Mouse (Mus musculus) kidney, postnatal 0 days (tissue): ENCODE results near the gene Cnot1. TPM values are rescaled to one million over a fixed set of nuclear protein-coding genes. Genes with fewer than 3 reads are reported as not detected.

Experiments
- ATAC-seq: fragments of 200-750 bp; cut with Nextera tagmentation; replicated peaks from 2 replicates; pipeline ENCODE4 v1.8.0; 2017; ENCODE audit warnings: low read depth, moderate number of reproducible peaks, moderate TSS enrichment, moderate library complexity; ENCODE audit not compliant: low FRiP score
- DNase-seq: peaks from one replicate; pipeline ENCODE4 v3.0.0-alpha.2; 2016; ENCODE audit warnings: low spot score
- H3K27ac ChIP-seq: fragments of 300-500 bp; sonication (generic); 2 replicates; pipeline ENCODE4 v1.5.1; 2014; ENCODE audit warnings: mild to moderate bottlenecking
- H3K27me3 ChIP-seq: fragments of 300-500 bp; sonication (generic); 2 replicates; pipeline ENCODE4 v1.6.1; 2014; ENCODE audit warnings: low read length, mixed read lengths; ENCODE audit not compliant: insufficient read depth
- H3K36me3 ChIP-seq: fragments of 300-500 bp; sonication (generic); 2 replicates; pipeline ENCODE4 v1.6.1; 2014; ENCODE audit warnings: low read length, mixed read lengths; ENCODE audit not compliant: insufficient read depth
- H3K4me1 ChIP-seq: fragments of 300-500 bp; sonication (generic); replicated peaks from 2 replicates; pipeline ENCODE4 v1.6.1; 2014; ENCODE audit warnings: antibody characterized with exemption, low read length, mixed read lengths; ENCODE audit not compliant: insufficient read depth
- H3K4me2 ChIP-seq: fragments of 300-500 bp; sonication (generic); 2 replicates; pipeline ENCODE4 v1.6.1; 2014; ENCODE audit warnings: mild to moderate bottlenecking, low read length, moderate library complexity, mixed read lengths
- H3K4me3 ChIP-seq: fragments of 300-500 bp; sonication (generic); replicated peaks from 2 replicates; pipeline ENCODE4 v1.5.1; 2014; ENCODE audit warnings: low read depth, low read length
- H3K9ac ChIP-seq: fragments of 300-500 bp; sonication (generic); 2 replicates; pipeline ENCODE4 v1.6.1; 2014; ENCODE audit warnings: low read depth, low read length
- H3K9me3 ChIP-seq: fragments of 300-500 bp; sonication (generic); replicated peaks from 2 replicates; pipeline ENCODE4 v1.6.1; 2016; ENCODE audit warnings: low read length, inconsistent platforms, mixed read lengths
- CTCF ChIP-seq: IDR thresholded peaks from 2 replicates; pipeline ENCODE4 v1.5.1; 2016; ENCODE audit warnings: antibody characterized with exemption, low read depth, mild to moderate bottlenecking, moderate library complexity
- WGBS: fragments of 180-500 bp; shearing (Covaris S2); extraction: QIAGEN DNeasy Blood & Tissue Kit; methylation state at CpG from one replicate; pipeline ENCODE4 v1.1.7; 2014; 5-methylcytosine and 5-hydroxymethylcytosine counted together
- polyA plus RNA-seq: library from polyadenylated mRNA; unstranded; fragments of >200 nt; fragmentation: Nextera tagmentation; extraction: Ambion mirVana; gene quantifications from 2 replicates; pipeline ENCODE4 v1.2.1, GENCODE M21; 2015

Gene Cnot1
- polyA plus RNA-seq, 1 experiment from 2014 or later = 28.7 TPM

- peak overlapping the region; percentile 89 for H3K4me2 ChIP-seq
- H3K4me3 ChIP-seq = peak overlapping the region; percentile 100
- H3K9me3 ChIP-seq = no peaks in the 10 kb centered on the region
- ATAC-seq (peak; percentile 93), DNase-seq (peak; percentile 100)
- peak overlapping the region; percentile 55; the same call in 1 of the 2 replicates for H3K9ac ChIP-seq
- peak overlapping the region; percentile 95 for H3K27ac ChIP-seq
- H3K27me3 ChIP-seq = no peaks in the 10 kb centered on the region
- peaks cover 14% of the 10 kb centered on the region for H3K4me1 ChIP-seq
- no peaks in the 10 kb centered on the region for H3K36me3 ChIP-seq
- WGBS = under 1% methylated on average over 20 of the region's 20 CpGs
- no peak for TF ChIP-seq CTCF
These were observed 597 bp upstream of the Cnot1 start for GRCm38 (mm10) chr8:95807861-95808260.

GRCm38 (mm10) chr8:95806461-95807191 is 638 bp downstream of the Cnot1 start:
- DNase-seq = peak; percentile 52
- TF ChIP-seq CTCF = no peak
- H3K4me2 ChIP-seq = peak overlapping the region; percentile 89
- peak overlapping the region; percentile 97 for H3K27ac ChIP-seq
- WGBS = under 1% methylated on average over 60 of the region's 69 CpGs
- peak overlapping the region; percentile 98 for H3K9ac ChIP-seq
- H3K4me3 ChIP-seq = peak overlapping the region; percentile 100
- no peaks in the 10 kb centered on the region for H3K36me3 ChIP-seq
- H3K27me3 ChIP-seq = no peaks in the 10 kb centered on the region
- peaks cover 14% of the 10 kb centered on the region for H3K4me1 ChIP-seq
- peak; percentile 3; the same call in 1 of the 2 replicates for ATAC-seq
- no peaks in the 10 kb centered on the region for H3K9me3 ChIP-seq

- H3K9me3 ChIP-seq = no peaks in the 10 kb centered on the region
- TF ChIP-seq CTCF = no peak
- H3K27me3 ChIP-seq = no peaks in the 10 kb centered on the region
- peaks cover 14% of the 10 kb centered on the region for H3K4me1 ChIP-seq
- H3K4me2 ChIP-seq = peak overlapping the region; percentile 89
- H3K36me3 ChIP-seq = no peaks in the 10 kb centered on the region
- WGBS = 33% methylated on average over 2 of the region's 2 CpGs
- peak overlapping the region; percentile 100; the same call in 1 of the 2 replicates for H3K4me3 ChIP-seq
- ATAC-seq (no peak), DNase-seq (no peak)
- peak overlapping the region; percentile 98 for H3K9ac ChIP-seq
- no peak overlapping the region for H3K27ac ChIP-seq
These were observed 1.8 kb downstream of the Cnot1 start for GRCm38 (mm10) chr8:95805482-95805881.

- no peak overlapping the region for H3K27ac ChIP-seq
- DNase-seq (no peak), ATAC-seq (no peak)
- H3K36me3 ChIP-seq = no peaks in the 10 kb centered on the region
- H3K4me3 ChIP-seq = no peak overlapping the region
- TF ChIP-seq CTCF = no peak
- H3K9me3 ChIP-seq = no peaks in the 10 kb centered on the region
- no peak overlapping the region for H3K4me2 ChIP-seq
- 91% methylated on average over 8 of the region's 8 CpGs for WGBS
- no peak overlapping the region for H3K9ac ChIP-seq
- peaks cover 14% of the 10 kb centered on the region for H3K4me1 ChIP-seq
- H3K27me3 ChIP-seq = no peaks in the 10 kb centered on the region
These were observed 5.0 kb downstream of the Cnot1 start for GRCm38 (mm10) chr8:95802231-95802630.

- ATAC-seq = no peak
- H3K27ac ChIP-seq = no peak overlapping the region
- TF ChIP-seq CTCF = no peak
- H3K9me3 ChIP-seq = no peaks in the 10 kb centered on the region
- H3K4me2 ChIP-seq = no peak overlapping the region
- no peak overlapping the region for H3K4me3 ChIP-seq
- H3K9ac ChIP-seq = no peak overlapping the region
- DNase-seq = no peak
- H3K36me3 ChIP-seq = no peaks in the 10 kb centered on the region
- H3K27me3 ChIP-seq = no peaks in the 10 kb centered on the region
- 100% methylated on average over 1 of the region's 1 CpGs for WGBS
- peaks cover 14% of the 10 kb centered on the region for H3K4me1 ChIP-seq
These were observed 5.7 kb downstream of the Cnot1 start for GRCm38 (mm10) chr8:95801476-95802064.

GRCm38 (mm10) chr8:95800353-95800752 is 6.9 kb downstream of the Cnot1 start:
- no peak overlapping the region for H3K4me2 ChIP-seq
- ATAC-seq (no peak), DNase-seq (no peak)
- H3K4me1 ChIP-seq = peaks cover 5% of the 10 kb centered on the region
- 0 out of 2 replicates have a peak, but pooled peaks cover 4% of the 10 kb centered on the region for H3K36me3 ChIP-seq
- 91% methylated on average over 3 of the region's 3 CpGs for whole genome bisulfite sequencing
- TF ChIP-seq CTCF = no peak
- H3K9me3 ChIP-seq = no peaks in the 10 kb centered on the region
- H3K27ac ChIP-seq = no peak overlapping the region
- no peak overlapping the region for H3K4me3 ChIP-seq
- H3K27me3 ChIP-seq = no peaks in the 10 kb centered on the region
- H3K9ac ChIP-seq = no peak overlapping the region
